Mouse (Mus musculus) cerebellum, adult 2 months (tissue): ENCODE results near the gene Ccdc86. TPM values are rescaled to one million over a fixed set of nuclear protein-coding genes. Genes with fewer than 3 reads are reported as not detected.
A peak's percentile ranks its signal among the peaks of the same experiment; 100 is the strongest.

ENCODE experiments used
- DNase-seq, 2 experiments: peaks; one replicate each; pipeline ENCODE4 v3.0.0; 2021
- H3K27ac ChIP-seq: fragments of 200-500 bp; 2 replicates; pipeline ENCODE4 v1.5.1; 2012; ENCODE audit warnings: low read length, control low read depth, inconsistent platforms; ENCODE audit not compliant: insufficient read depth
- H3K27me3 ChIP-seq: fragments of 200-500 bp; 2 replicates; pipeline ENCODE4 v1.6.1; 2012; ENCODE audit warnings: inconsistent platforms, mild to moderate bottlenecking, low read length, moderate library complexity; ENCODE audit not compliant: control insufficient read depth, insufficient read depth
- H3K4me1 ChIP-seq: fragments of 200-500 bp; 2 replicates; pipeline ENCODE4 v1.6.1; 2011; ENCODE audit warnings: low read length; ENCODE audit not compliant: control insufficient read depth, insufficient read depth
- H3K4me3 ChIP-seq: fragments of 200-500 bp; replicated peaks from 2 replicates; pipeline ENCODE3; 2011; ENCODE audit warnings: mild to moderate bottlenecking, low read depth, low read length, control low read depth; ENCODE audit not compliant: insufficient read depth
- CTCF ChIP-seq: fragments of 200-500 bp; IDR thresholded peaks from 2 replicates; pipeline ENCODE4 v1.5.1; 2011; ENCODE audit warnings: low read depth, mild to moderate bottlenecking, control low read depth, low read length, moderate library complexity, borderline replicate concordance; ENCODE audit not compliant: insufficient read depth
- POLR2A ChIP-seq: fragments of 200-500 bp; IDR thresholded peaks from 2 replicates; pipeline ENCODE4 v1.6.1; 2011; ENCODE audit warnings: low read length, control low read depth, borderline replicate concordance; ENCODE audit not compliant: insufficient read depth
- WGBS: fragments of 180-500 bp; shearing (Covaris S2); methylation state at CpG from one replicate; pipeline ENCODE4 v1.1.7; 2018; 5-methylcytosine and 5-hydroxymethylcytosine counted together
- polyA plus RNA-seq: library from polyadenylated mRNA; depleted of rRNA; stranded (reverse); fragments of >200 nt; gene quantifications from 2 replicates; pipeline ENCODE4 v1.2.3, GENCODE M21; 2012; rRNA removed

The Ccdc86 gene
- polyA plus RNA-seq: 4.9 and 5.3 TPM in 2 replicates

- H3K4me3 ChIP-seq: peak within 1 kb of the TSS; percentile 87
- no peaks in the 10 kb centered on the region for H3K27me3 ChIP-seq
- H3K27ac ChIP-seq: no peak within 1 kb of the TSS
- peak; percentile 55; the same call in 1 of the 2 replicates for TF ChIP-seq POLR2A
- no peak for TF ChIP-seq CTCF
- under 1% methylated on average over 30 of the region's 30 CpGs for WGBS
- DNase-seq: peak; percentile 95 to 97
- H3K4me1 ChIP-seq: peaks cover 14% of the 10 kb centered on the region
These were observed at the start of gene Ccdc86 for GRCm38 (mm10) chr19:10949112-10949511. Ccdc86 (minus strand) TSS chr19:10949266.

- no peak within 1 kb of the TSS for H3K27ac ChIP-seq
- DNase-seq: no peak
- H3K4me1 ChIP-seq: no peaks in the 10 kb centered on the region
- TF ChIP-seq POLR2A (no peak), CTCF (no peak)
- 82% methylated on average over 7 of the region's 7 CpGs for WGBS
- H3K4me3 ChIP-seq: no peak within 1 kb of the TSS
- no peaks in the 10 kb centered on the region for H3K27me3 ChIP-seq
These were observed 44.1 kb upstream of the Ccdc86 start, which contains the start of gene Ms4a15 for GRCm38 (mm10) chr19:10993150-10993549. Ms4a15 (minus strand) TSS chr19:10993250.

DNA sequence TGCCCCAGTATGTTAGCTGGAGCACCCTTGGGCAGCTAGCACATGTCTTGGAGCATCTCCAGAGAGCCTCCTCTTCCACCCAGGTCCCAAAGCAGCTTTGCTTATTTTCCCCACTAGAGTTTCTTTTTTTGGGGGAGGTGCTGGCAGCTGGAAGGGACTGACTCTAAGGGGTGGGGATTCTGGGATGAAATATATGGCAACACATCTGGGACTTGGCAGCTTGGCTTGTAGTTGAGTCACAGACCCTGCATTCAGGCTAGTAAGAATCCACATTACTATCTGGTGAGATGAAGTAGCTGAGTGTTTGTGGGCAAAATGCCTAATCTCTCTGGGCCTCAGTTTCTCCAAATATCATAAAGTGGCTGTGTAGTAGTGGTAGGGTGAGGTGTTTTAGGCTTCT is 42.8 kb upstream of the Ccdc86 start:
- H3K27ac ChIP-seq: no peak overlapping the region
- no peak overlapping the region for H3K4me3 ChIP-seq
- no peaks in the 10 kb centered on the region for H3K4me1 ChIP-seq
- no peaks in the 10 kb centered on the region for H3K27me3 ChIP-seq
- TF ChIP-seq POLR2A (no peak), CTCF (no peak)
- DNase-seq: no peak

- no peaks in the 10 kb centered on the region for H3K27me3 ChIP-seq
- no peak for DNase-seq
- no peak overlapping the region for H3K4me3 ChIP-seq
- 55% methylated on average over 1 of the region's 1 CpGs for WGBS
- no peaks in the 10 kb centered on the region for H3K4me1 ChIP-seq
- H3K27ac ChIP-seq: no peak overlapping the region
- TF ChIP-seq CTCF (no peak), POLR2A (no peak)
These were observed 41.7 kb upstream of the Ccdc86 start for GRCm38 (mm10) chr19:10990751-10991150.

- H3K27me3 ChIP-seq: no peaks in the 10 kb centered on the region
- no peak overlapping the region for H3K27ac ChIP-seq
- DNase-seq: no peak
- TF ChIP-seq CTCF: no peak
- no peak for TF ChIP-seq POLR2A
- no peaks in the 10 kb centered on the region for H3K4me1 ChIP-seq
- WGBS: 94% methylated on average over 1 of the region's 1 CpGs
- H3K4me3 ChIP-seq: no peak overlapping the region
These were observed 39.5 kb upstream of the Ccdc86 start for GRCm38 (mm10) chr19:10988563-10988962.

DNA sequence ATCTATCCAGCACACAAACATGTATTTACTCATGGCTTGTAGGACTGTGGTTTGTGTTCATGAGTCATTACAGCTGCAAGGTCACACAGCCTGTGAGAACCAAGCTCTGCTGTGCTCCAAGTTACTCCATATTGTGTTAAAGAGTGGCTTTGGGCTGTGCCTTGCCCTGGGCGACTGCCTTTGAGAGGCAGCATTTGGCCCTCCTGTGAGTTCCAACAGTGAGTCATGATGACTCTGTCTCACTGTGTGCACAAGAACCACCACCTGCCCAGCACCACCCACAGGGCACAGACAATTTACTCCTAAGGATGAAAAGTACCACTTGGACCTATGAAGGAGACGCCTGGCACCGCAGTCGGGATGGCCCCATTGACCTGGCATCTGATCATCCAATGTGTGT is 36.8 kb upstream of the Ccdc86 start:
- Histone ChIP-seq H3K4me1 (no peaks in the 10 kb centered on the region), H3K4me3 (no peak overlapping the region), H3K27ac (no peak overlapping the region), H3K27me3 (no peaks in the 10 kb centered on the region)
- TF ChIP-seq POLR2A (no peak), CTCF (no peak)
- no peak for DNase-seq
- WGBS: 55% methylated on average over 4 of the region's 4 CpGs

GRCm38 (mm10) chr19:10984551-10984950 is 35.5 kb upstream of the Ccdc86 start:
- H3K27me3 ChIP-seq: no peaks in the 10 kb centered on the region
- no peak for TF ChIP-seq CTCF
- no peak for TF ChIP-seq POLR2A
- H3K27ac ChIP-seq: no peak overlapping the region
- no peak overlapping the region for H3K4me3 ChIP-seq
- 79% methylated on average over 13 of the region's 13 CpGs for WGBS
- H3K4me1 ChIP-seq: no peaks in the 10 kb centered on the region
- DNase-seq: no peak

DNA sequence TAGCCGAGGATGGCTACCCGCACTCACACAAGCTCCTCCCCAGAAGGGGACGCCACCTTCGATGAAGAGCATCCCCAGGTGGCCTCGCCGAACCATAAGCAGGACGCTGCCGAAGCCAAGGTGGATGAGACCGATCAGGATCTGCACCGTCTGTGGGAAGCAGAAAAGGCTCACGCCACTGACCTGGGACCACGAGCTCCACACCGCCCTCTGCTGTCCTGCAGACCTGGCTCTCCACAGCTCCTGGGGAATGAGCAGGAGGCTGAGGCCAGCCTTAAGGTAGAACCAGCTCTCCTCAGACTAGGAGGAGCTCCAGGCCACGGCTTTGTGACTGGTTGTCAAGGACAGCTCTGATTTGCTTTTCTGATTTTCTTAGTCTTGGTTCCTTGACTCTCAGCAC is 34.1 kb upstream of the Ccdc86 start:
- WGBS: 14% methylated on average over 14 of the region's 14 CpGs
- DNase-seq: peak; percentile 31 to 49
- Histone ChIP-seq H3K27ac (no peak overlapping the region), H3K27me3 (no peaks in the 10 kb centered on the region), H3K4me1 (no peaks in the 10 kb centered on the region), H3K4me3 (no peak overlapping the region)
- TF ChIP-seq POLR2A (no peak), CTCF (peak; percentile 71)

- H3K4me1 ChIP-seq: no peaks in the 10 kb centered on the region
- TF ChIP-seq CTCF (no peak), POLR2A (no peak)
- 85% methylated on average over 5 of the region's 5 CpGs for WGBS
- no peak for DNase-seq
- no peak overlapping the region for H3K27ac ChIP-seq
- H3K27me3 ChIP-seq: no peaks in the 10 kb centered on the region; the same call in 1 of the 2 replicates
- no peak overlapping the region for H3K4me3 ChIP-seq
These were observed 31.1 kb upstream of the Ccdc86 start for GRCm38 (mm10) chr19:10980210-10980609.
